Mouse (Mus musculus) embryonic fibroblast, embryonic 13.5 days (primary cell): ENCODE results near the gene Gm20683.

ENCODE experiments used
- CTCF ChIP-seq: IDR thresholded peaks from 2 replicates; pipeline ENCODE4 v1.5.1; 2011; ENCODE audit warnings: mild to moderate bottlenecking, control low read depth, low read length, moderate library complexity, borderline replicate concordance; ENCODE audit not compliant: insufficient read depth
- POLR2A ChIP-seq: IDR thresholded peaks from 2 replicates; pipeline ENCODE4 v1.6.1; 2011; ENCODE audit warnings: low read depth, mild to moderate bottlenecking, control low read depth, low read length, moderate library complexity

- TF ChIP-seq CTCF (no peak), POLR2A (peak; percentile 72)
These were observed 19.5 kb upstream of the Gm20683 start, which contains the start of gene Wdr90 for GRCm38 (mm10) chr17:25860832-25861703.
